Mouse (Mus musculus): ENCODE measurements around the gene Lrrc28. TPM values are rescaled to one million over a fixed set of nuclear protein-coding genes. Genes with fewer than 3 reads are reported as not detected.

The Lrrc28 gene
- polyA plus RNA-seq, 1 experiment from 2014 or later: 28.5 TPM

DNA sequence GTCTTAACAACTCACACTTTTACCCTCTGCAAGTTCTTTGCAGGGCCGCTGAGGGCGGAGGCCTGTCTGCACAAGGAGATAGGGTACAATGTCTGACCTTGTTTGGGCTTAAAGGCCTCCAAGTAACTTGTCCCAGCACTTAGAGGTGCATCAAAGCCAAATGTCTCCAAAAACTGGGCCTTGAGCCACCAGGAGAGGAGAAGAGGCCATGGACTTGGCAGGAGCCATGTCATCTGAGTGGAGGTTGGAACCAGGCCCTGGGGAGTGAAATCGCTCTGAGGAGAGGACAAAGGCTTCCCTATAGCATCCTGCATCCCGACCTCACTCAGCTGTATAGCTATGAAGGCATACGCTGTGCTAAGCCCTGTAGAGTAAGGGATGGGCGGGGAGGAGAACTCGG, 145.6 kb downstream of the Lrrc28 start:
- H3K27me3 ChIP-seq (replicated peaks): no peaks in the 10 kb centered on the region
- no peak for ATAC-seq (replicated peaks)
- peaks cover 9% of the 10 kb centered on the region; the same call in 1 of the 2 replicates for H3K4me1 ChIP-seq
- no peak overlapping the region for H3K9ac ChIP-seq
- no peak overlapping the region for H3K4me3 ChIP-seq
- no peaks in the 10 kb centered on the region for H3K36me3 ChIP-seq (replicated peaks)
- H3K9me3 ChIP-seq: no peaks in the 10 kb centered on the region
- H3K27ac ChIP-seq: no peak overlapping the region
- 91% methylated on average over 7 of the region's 7 CpGs for WGBS
- no peak overlapping the region for H3K4me2 ChIP-seq

DNA sequence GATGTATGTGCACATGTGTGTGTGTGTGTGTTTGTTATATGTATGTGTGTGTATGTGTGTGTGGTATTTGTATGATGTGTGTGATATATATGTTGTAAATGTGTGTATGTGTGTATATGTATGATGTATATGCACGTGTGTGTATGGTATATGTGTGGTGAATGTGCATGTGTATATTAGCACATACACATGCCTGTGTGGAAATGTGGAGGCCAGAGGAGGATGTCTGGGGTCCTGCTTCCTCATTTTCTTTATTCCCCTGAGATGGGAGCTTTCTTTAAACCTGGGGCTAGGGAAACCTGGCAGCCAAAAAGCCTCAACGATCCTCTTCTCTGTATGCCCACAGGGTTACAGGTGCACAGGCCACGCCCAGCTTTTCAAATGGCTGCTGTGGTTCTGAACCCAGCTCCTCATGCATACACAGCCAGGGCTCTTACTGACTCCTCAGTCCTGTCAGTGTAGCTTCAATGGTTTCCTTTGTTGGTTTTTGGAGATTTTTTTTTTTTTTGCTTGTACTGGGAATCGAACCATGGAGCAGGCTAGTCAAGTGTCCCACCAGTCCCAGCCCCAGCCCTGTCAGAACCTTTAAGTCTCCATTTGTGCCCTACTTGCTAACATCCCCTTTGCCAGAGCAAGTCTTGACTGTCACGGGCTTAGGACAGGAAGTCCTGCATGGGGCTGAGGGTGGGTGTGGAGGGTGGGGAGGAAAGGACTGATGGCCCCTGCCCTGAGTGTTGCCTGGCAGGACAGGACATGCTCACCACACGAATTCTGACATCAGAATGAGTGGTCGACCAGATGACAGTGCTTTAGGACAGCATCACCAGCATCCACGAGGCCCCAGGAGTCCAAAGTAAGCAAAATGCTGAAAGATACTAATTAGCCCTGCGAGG, 151.0 kb downstream of the Lrrc28 start:
- Histone ChIP-seq H3K4me3 (no peak overlapping the region), H3K4me1 (0 out of 2 replicates have a peak, but pooled peaks cover 3% of the 10 kb centered on the region), H3K4me2 (no peak overlapping the region), H3K9ac (no peak overlapping the region), H3K9me3 (no peaks in the 10 kb centered on the region), H3K27me3 (replicated peaks) (no peaks in the 10 kb centered on the region), H3K27ac (no peak overlapping the region), H3K36me3 (replicated peaks) (no peaks in the 10 kb centered on the region)
- no peak for ATAC-seq (replicated peaks)
- 63% methylated on average over 9 of the region's 9 CpGs for WGBS

DNA sequence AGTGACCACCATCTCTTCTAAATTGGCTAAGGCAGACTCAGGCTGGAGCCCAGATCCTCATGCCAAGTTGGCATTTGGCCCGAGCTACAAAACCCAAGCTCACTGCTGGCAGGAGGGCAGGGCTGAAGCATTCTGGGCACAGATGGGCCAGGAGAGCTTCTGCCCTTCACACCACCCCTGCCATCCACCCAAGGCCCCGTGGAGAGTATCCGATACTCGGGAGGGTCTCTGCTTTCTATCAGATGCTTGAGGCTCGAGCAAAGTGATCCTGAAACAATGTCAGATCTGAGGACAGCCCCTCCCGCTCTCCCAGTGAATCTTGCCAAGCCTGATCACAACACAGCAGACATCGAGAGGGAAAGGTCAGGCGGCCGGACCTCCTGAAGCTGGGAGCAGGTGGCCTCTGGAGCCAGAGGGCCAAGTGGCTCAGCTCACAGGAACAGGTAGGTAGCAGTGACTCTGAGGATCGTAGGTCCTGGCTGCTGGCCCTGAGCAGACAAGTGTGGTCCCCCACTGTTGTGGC, 157.1 kb downstream of the Lrrc28 start:
- Histone ChIP-seq H3K27me3 (replicated peaks) (no peaks in the 10 kb centered on the region), H3K4me3 (no peak overlapping the region), H3K9me3 (no peaks in the 10 kb centered on the region), H3K27ac (no peak overlapping the region), H3K36me3 (replicated peaks) (no peaks in the 10 kb centered on the region), H3K4me2 (no peak overlapping the region), H3K9ac (no peak overlapping the region), H3K4me1 (no peaks in the 10 kb centered on the region)
- 72% methylated on average over 10 of the region's 10 CpGs for WGBS
- 0 out of 2 replicates have a peak, but pooled peaks have one; percentile 16 for ATAC-seq (replicated peaks)

DNA sequence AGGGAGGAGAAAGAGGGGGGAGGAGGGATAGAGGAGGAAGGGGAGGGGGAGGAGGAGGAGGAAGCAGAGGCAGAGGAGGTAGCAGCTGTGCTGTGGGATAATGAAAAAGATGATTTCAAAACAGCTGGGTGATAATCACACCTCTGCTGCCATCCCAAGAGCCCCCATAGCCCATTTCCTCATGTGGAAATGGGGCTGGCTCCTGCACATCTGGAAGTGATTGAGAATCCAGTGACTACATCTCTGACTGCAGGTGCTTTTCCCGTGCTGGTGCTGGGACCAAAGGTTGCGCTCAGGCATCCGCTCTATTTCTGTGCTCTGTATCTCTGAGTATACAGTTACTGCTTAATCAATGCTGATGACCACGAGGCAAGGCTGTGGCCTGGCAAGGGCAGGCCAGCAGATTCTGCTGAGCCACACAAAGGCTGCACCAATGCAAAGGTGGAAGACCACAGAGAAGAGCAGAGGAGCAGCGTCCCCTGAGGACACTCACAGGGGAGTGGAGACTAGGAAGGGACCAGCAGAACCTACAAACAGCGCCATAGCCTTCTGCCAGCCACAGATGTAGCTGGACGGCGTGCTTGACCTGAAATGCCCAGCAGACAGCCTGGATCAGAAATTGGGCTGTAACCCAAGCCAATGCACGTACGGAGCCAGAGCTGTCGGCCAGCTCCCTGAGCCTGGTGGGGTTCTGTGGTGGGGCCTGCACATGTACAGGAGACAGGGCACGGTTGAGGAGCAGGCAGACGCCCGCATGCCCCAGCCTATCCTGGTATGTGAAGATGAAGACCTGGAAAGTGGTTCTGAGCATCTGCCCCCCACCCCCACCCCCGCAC, 157.9 kb downstream of the Lrrc28 start:
- Histone ChIP-seq H3K36me3 (replicated peaks) (no peaks in the 10 kb centered on the region), H3K27me3 (replicated peaks) (no peaks in the 10 kb centered on the region), H3K9ac (no peak overlapping the region), H3K9me3 (no peaks in the 10 kb centered on the region), H3K4me2 (no peak overlapping the region), H3K4me3 (no peak overlapping the region), H3K4me1 (no peaks in the 10 kb centered on the region), H3K27ac (no peak overlapping the region)
- ATAC-seq (replicated peaks): no peak
- WGBS: 86% methylated on average over 15 of the region's 15 CpGs

DNA sequence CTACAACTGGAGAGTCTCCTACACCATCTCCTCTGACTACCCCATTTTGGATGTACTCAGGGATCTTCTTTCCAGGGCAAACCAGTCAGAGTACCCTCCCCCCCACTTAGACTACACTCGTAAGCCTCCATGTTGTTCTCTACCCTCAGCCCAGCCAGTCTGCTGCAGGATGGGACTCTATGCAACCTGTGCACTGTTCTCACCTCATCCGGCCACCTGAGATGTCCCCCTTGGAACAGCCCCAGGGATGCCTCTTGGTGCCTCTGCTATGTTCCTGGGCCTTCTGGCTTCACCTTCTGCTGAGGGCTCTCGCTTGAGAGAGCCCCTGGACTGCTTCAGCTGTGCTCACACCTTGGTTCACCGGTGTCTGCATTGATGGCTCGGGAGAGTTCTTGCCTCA, 158.7 kb downstream of the Lrrc28 start:
- no peak overlapping the region for H3K9ac ChIP-seq
- no peaks in the 10 kb centered on the region for H3K36me3 ChIP-seq (replicated peaks)
- no peaks in the 10 kb centered on the region for H3K9me3 ChIP-seq
- whole genome bisulfite sequencing: 88% methylated on average over 5 of the region's 5 CpGs
- no peak overlapping the region for H3K27ac ChIP-seq
- no peak for ATAC-seq (replicated peaks)
- H3K4me1 ChIP-seq: no peaks in the 10 kb centered on the region
- no peak overlapping the region for H3K4me3 ChIP-seq
- H3K27me3 ChIP-seq (replicated peaks): no peaks in the 10 kb centered on the region
- no peak overlapping the region for H3K4me2 ChIP-seq

DNA sequence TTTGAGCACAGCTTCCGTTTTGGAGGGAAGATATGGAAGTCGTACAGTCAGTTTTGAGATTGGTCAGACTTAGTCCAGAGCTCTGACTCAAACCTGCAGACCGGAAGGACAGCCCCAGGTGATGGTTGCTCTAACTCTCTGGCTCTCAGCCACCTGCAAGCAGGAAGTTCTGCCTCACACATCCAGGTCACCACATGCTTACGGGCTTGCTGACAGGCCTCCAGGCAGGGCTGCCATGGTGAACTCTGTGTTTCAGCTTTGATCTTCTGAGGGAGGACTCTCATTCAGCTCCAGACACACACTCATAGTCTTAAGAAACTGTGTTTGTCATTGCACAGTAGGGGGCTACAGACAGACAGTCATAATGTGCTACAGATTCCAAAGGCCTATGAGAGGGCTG, 161.4 kb downstream of the Lrrc28 start:
- Histone ChIP-seq H3K27ac (no peak overlapping the region), H3K4me3 (no peak overlapping the region), H3K27me3 (replicated peaks) (no peaks in the 10 kb centered on the region), H3K4me2 (no peak overlapping the region), H3K4me1 (no peaks in the 10 kb centered on the region), H3K9me3 (no peaks in the 10 kb centered on the region), H3K9ac (no peak overlapping the region), H3K36me3 (replicated peaks) (no peaks in the 10 kb centered on the region)
- 88% methylated on average over 4 of the region's 4 CpGs for WGBS
- ATAC-seq (replicated peaks): no peak

DNA sequence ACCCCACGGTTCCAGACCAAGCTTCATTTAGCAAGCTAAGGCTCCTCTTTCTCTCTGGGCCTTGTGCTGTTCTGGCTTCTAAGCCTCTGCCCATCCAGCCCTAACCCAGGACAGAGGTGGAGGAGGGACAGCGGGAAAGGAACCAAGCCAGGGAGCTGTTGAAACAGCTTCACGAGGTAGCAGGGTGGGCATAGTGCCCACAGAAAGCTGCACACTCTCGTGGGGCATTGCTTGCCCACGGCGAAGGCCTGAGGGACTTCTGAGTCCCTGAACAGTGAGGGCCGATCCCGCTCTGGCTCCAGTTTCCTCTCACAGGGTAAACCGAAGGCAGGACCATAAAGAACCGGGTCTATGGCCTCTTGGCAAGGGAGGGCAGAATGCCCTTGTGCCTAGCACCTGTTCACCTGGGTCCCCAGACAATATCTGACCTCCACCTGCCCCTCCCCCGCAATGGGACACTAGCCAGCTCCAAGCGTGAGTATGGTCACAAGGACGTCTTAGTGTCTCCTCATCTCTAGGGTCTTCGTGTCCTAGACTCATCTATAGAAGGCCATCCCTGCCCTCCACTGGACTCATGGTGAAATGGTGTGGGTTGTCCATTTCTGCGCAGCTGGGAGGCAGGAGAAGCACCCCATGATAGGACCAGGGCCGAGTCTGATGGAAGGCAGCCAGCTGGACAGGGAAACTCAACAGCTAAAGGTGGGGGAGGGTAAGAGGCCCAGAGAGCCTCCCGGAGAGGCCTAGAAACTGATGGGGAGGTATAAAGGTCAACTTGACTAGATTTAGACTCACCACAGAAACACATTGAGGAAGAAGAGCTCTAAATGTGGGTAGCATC, 165.3 kb downstream of the Lrrc28 start:
- Histone ChIP-seq H3K4me2 (no peak overlapping the region), H3K27me3 (replicated peaks) (no peaks in the 10 kb centered on the region), H3K4me1 (peaks cover 9% of the 10 kb centered on the region), H3K4me3 (no peak overlapping the region), H3K36me3 (replicated peaks) (no peaks in the 10 kb centered on the region), H3K9ac (no peak overlapping the region), H3K9me3 (no peaks in the 10 kb centered on the region), H3K27ac (no peak overlapping the region)
- ATAC-seq (replicated peaks): no peak
- 83% methylated on average over 17 of the region's 17 CpGs for WGBS

DNA sequence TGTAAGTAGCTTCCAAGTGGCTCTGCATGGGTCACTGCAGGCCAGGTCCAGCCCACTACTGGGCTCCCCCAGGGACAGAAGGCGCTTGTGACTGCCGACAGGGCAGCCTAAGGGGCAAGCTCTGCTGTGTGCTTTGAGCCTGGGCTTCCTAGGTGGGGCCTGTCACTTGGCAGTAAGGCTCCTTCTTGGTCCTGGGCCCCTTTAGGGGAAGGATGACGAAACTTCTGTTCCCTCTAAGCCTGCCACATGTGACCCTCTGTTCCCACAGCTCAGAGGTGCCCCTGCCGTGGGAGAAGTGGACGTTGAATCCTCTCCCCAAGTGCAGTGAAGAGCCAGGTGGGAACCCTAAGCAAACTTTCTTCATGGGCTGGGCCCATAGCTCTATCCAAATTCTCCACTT, 165.9 kb downstream of the Lrrc28 start:
- ATAC-seq (replicated peaks): 0 out of 2 replicates have a peak, but pooled peaks have one; percentile 14
- Histone ChIP-seq H3K27ac (0 out of 2 replicates have a peak overlapping the region, but pooled peaks have one; percentile 16), H3K27me3 (replicated peaks) (no peaks in the 10 kb centered on the region), H3K4me3 (no peak overlapping the region), H3K9ac (no peak overlapping the region), H3K36me3 (replicated peaks) (no peaks in the 10 kb centered on the region), H3K4me1 (peaks cover 10% of the 10 kb centered on the region), H3K4me2 (no peak overlapping the region), H3K9me3 (no peaks in the 10 kb centered on the region)
- WGBS: 61% methylated on average over 5 of the region's 5 CpGs

DNA sequence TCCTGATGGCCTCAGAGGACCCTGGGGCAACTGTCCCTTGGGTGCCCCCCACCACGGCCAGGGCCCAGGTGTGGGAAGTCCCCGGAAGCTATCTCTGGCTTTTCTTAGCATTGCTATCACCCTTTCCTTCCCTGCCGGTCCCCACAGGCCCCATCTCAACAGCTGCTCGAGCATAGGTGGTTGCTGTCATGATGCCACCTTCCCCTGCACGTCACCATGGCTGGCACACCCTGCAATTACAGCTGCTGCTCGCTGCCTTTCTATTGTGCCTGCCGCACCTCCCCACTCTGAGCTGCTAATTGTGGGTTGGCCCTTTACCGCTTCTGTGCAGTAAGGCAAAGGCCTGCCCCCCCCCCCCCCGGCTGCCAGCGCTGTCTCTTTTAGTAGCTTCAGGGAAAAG, 167.1 kb downstream of the Lrrc28 start:
- H3K9ac ChIP-seq: no peak overlapping the region
- WGBS: 33% methylated on average over 10 of the region's 10 CpGs
- no peaks in the 10 kb centered on the region for H3K27me3 ChIP-seq (replicated peaks)
- peaks cover 10% of the 10 kb centered on the region for H3K4me1 ChIP-seq
- H3K9me3 ChIP-seq: no peaks in the 10 kb centered on the region
- H3K4me3 ChIP-seq: no peak overlapping the region
- no peak overlapping the region for H3K4me2 ChIP-seq
- peak; percentile 62 for ATAC-seq (replicated peaks)
- H3K36me3 ChIP-seq (replicated peaks): no peaks in the 10 kb centered on the region
- H3K27ac ChIP-seq: peak overlapping the region; percentile 53; the same call in 1 of the 2 replicates

DNA sequence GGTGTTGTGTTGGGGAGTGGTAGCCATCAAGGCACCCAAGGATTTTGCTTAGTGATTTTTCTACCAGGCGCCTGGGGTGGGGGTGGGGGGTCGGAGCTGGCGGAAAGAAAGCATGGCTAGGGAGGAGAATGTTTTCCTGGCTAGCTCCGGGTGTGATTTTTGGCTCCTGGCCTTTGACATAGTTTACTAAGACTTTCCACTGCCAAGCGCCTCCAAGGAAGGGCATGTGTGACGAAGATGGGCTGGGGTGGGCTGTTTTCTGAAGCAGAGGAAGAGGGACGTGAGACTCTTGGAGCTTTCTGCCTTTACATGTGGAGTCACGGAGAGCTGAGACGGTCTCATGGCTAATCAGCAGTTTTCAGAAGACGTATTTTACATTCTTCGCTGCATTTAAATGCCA, 173.8 kb downstream of the Lrrc28 start:
- H3K27me3 ChIP-seq (replicated peaks): no peaks in the 10 kb centered on the region; the same call in 1 of the 2 replicates
- ATAC-seq (replicated peaks): no peak
- H3K4me1 ChIP-seq: peaks cover 18% of the 10 kb centered on the region
- H3K36me3 ChIP-seq (replicated peaks): no peaks in the 10 kb centered on the region
- 80% methylated on average over 11 of the region's 11 CpGs for WGBS
- H3K4me3 ChIP-seq: no peak overlapping the region
- no peaks in the 10 kb centered on the region for H3K9me3 ChIP-seq
- H3K4me2 ChIP-seq: no peak overlapping the region
- H3K27ac ChIP-seq: no peak overlapping the region
- H3K9ac ChIP-seq: no peak overlapping the region

DNA sequence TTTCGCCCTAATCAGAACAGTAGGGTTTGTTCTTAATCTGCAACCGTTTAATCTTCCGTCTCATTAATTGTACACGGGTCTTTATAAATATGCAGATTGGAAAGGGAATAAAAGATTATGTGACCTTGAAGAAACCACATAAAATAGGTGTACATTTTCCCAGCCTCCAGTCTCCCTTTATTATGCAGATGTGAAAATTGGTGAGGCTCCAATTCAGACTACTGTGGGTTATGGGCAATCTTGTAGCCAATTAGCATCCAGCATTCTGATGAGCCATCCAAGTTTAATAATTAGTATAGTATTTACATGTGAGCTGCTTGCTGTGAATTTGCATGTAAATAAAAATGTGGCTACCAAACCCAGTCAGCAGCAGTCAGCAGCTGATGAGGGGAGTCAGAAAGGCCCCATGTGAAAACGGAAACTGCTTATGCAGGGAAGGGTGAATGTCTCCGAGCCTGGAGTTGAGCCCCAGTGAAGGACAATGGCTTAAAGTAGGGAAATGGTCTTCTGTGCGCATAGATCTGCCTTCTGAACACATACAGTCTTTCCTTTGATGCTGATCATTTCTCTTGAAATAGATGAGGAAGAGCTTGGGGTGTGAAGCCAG, 176.2 kb downstream of the Lrrc28 start:
- 25% methylated on average over 7 of the region's 7 CpGs for WGBS
- no peak overlapping the region for H3K9ac ChIP-seq
- no peaks in the 10 kb centered on the region for H3K36me3 ChIP-seq (replicated peaks)
- H3K27ac ChIP-seq: 0 out of 2 replicates have a peak overlapping the region, but pooled peaks have one; percentile 28
- peak; percentile 75; the same call in 1 of the 2 replicates for ATAC-seq (replicated peaks)
- H3K9me3 ChIP-seq: no peaks in the 10 kb centered on the region
- no peaks in the 10 kb centered on the region; the same call in 1 of the 2 replicates for H3K27me3 ChIP-seq (replicated peaks)
- H3K4me1 ChIP-seq: peaks cover 14% of the 10 kb centered on the region
- H3K4me2 ChIP-seq: no peak overlapping the region
- no peak overlapping the region for H3K4me3 ChIP-seq
